Mouse (Mus musculus): ENCODE measurements around the gene Krtap5-3. TPM values are rescaled to one million over a fixed set of nuclear protein-coding genes. Genes with fewer than 3 reads are reported as not detected.
"Not testable (repeated sequence)": the region's sequence is repeated elsewhere in the genome, so short reads cannot be mapped to it uniquely, and the experiment has no call there.

Gene Krtap5-3
- polyA plus RNA-seq, 1 experiment from 2014 or later = not detected

DNA sequence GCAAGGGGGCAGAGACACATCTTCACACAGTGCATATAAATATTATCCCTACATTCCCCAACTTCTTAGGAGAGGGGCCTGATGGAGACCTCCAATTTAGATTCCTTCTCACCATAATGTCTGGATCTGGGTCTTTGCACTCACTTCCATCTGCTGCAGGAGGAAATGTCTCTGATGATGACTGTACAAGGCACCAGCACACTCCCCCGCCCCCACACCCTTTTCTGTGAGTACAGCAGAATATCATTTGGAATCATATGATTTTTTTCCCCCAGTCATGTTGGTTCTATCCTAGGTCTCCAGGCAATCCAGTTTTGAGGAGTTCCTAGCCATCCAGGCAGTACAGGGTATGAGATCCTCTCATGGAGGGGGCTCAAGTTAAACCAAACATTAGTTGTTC lies 22.5 kb upstream of the Krtap5-3 start:
- WGBS = 93% methylated on average over 1 of the region's 1 CpGs
- no peak overlapping the region for H3K4me2 ChIP-seq (ENCODE audit: low read length)
- H3K9me3 ChIP-seq (replicated peaks; ENCODE audit: low read length) = no peaks in the 10 kb centered on the region
- H3K4me1 ChIP-seq (replicated peaks; ENCODE audit: insufficient read depth, low read length) = no peaks in the 10 kb centered on the region
- H3K27me3 ChIP-seq (ENCODE audit: insufficient read depth, low read length) = no peaks in the 10 kb centered on the region
- no peak for ATAC-seq (replicated peaks; ENCODE audit: low FRiP score, low read depth)
- no peak for DNase-seq (ENCODE audit: low spot score)
- no peak overlapping the region for H3K9ac ChIP-seq (ENCODE audit: low read depth, low read length)
- H3K27ac ChIP-seq = no peak overlapping the region
- no peak overlapping the region for H3K4me3 ChIP-seq (replicated peaks; ENCODE audit: low read depth, low read length)
- TF ChIP-seq CTCF (IDR thresholded peaks at IDR 0.05; ENCODE audit: low read depth) = no peak
- no peaks in the 10 kb centered on the region for H3K36me3 ChIP-seq (ENCODE audit: insufficient read depth, low read length)

DNA sequence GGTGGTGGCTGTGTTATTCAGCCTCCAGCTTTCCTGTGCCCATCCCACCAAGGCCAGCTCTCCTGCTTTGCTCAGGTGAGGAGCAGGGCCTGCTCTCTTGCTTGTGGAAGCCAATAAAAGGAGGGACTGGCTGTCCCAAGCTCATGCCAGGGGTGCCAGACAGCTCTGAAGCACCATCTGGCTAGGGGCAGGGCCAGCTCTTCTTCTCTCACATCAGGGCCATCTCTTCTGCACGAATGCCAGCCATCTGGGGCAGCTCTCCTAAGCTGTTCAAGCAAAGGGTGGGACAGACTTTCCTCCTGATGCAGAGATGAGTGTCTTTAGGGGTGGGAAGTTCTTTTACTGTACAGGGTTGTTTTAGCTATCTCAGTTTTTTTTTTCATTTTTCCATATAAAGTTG lies 20.1 kb upstream of the Krtap5-3 start:
- Histone ChIP-seq H3K27ac (no peak overlapping the region), H3K36me3 (ENCODE audit: insufficient read depth, low read length) (no peaks in the 10 kb centered on the region), H3K9ac (ENCODE audit: low read depth, low read length) (no peak overlapping the region), H3K4me2 (ENCODE audit: low read length) (no peak overlapping the region), H3K27me3 (ENCODE audit: insufficient read depth, low read length) (no peaks in the 10 kb centered on the region), H3K4me1 (replicated peaks; ENCODE audit: insufficient read depth, low read length) (no peaks in the 10 kb centered on the region), H3K9me3 (replicated peaks; ENCODE audit: low read length) (no peaks in the 10 kb centered on the region), H3K4me3 (replicated peaks; ENCODE audit: low read depth, low read length) (no peak overlapping the region)
- WGBS = 55% methylated on average over 1 of the region's 1 CpGs
- no peak for ATAC-seq (replicated peaks; ENCODE audit: low FRiP score, low read depth)
- TF ChIP-seq CTCF (IDR thresholded peaks at IDR 0.05; ENCODE audit: low read depth) = no peak
- no peak for DNase-seq (ENCODE audit: low spot score)

DNA sequence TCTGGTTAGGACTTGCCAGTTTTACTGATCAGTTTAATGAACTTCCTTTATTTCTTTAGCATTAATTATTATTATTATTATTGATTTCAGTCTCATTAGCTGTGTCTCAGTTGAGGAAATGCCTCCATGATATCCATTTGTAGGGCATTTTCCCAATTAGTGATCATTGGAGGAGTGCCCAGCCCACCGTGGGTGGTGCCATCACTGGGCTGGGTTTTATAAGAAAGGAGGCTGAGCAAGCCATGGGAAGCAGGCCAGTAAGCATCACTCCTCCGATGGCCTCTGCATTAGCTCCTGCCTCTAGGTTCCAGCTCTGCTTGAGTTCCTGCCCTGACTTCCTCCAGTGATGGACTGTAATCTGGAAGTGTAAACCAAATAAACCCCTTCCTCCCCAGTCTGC lies 13.0 kb upstream of the Krtap5-3 start:
- Histone ChIP-seq H3K36me3 (ENCODE audit: insufficient read depth, low read length) (no peaks in the 10 kb centered on the region), H3K9me3 (replicated peaks; ENCODE audit: low read length) (no peaks in the 10 kb centered on the region), H3K9ac (ENCODE audit: low read depth, low read length) (no peak overlapping the region), H3K27me3 (ENCODE audit: insufficient read depth, low read length) (no peaks in the 10 kb centered on the region), H3K4me1 (replicated peaks; ENCODE audit: insufficient read depth, low read length) (no peaks in the 10 kb centered on the region), H3K4me3 (replicated peaks; ENCODE audit: low read depth, low read length) (no peak overlapping the region), H3K4me2 (ENCODE audit: low read length) (no peak overlapping the region), H3K27ac (no peak overlapping the region)
- 67% methylated on average over 2 of the region's 2 CpGs for WGBS
- no peak for DNase-seq (ENCODE audit: low spot score)
- ATAC-seq (replicated peaks; ENCODE audit: low FRiP score, low read depth) = no peak
- TF ChIP-seq CTCF (IDR thresholded peaks at IDR 0.05; ENCODE audit: low read depth) = no peak

- H3K27ac ChIP-seq = no peak within 1 kb of the TSS
- H3K4me3 ChIP-seq (replicated peaks; ENCODE audit: low read depth, low read length) = no peak within 1 kb of the TSS
- H3K9me3 ChIP-seq (replicated peaks; ENCODE audit: low read length) = no peaks in the 10 kb centered on the region
- no peaks in the 10 kb centered on the region for H3K4me1 ChIP-seq (replicated peaks; ENCODE audit: insufficient read depth, low read length)
- H3K4me2 ChIP-seq (ENCODE audit: low read length) = no peak within 1 kb of the TSS
- WGBS = 36% methylated on average over 2 of the region's 2 CpGs
- ATAC-seq (replicated peaks; ENCODE audit: low FRiP score, low read depth) = no peak
- TF ChIP-seq CTCF (IDR thresholded peaks at IDR 0.05; ENCODE audit: low read depth) = no peak
- H3K36me3 ChIP-seq (ENCODE audit: insufficient read depth, low read length) = no peaks in the 10 kb centered on the region
- no peaks in the 10 kb centered on the region for H3K27me3 ChIP-seq (ENCODE audit: insufficient read depth, low read length)
- no peak within 1 kb of the TSS for H3K9ac ChIP-seq (ENCODE audit: low read depth, low read length)
- DNase-seq (ENCODE audit: low spot score) = no peak
Observed at GRCm38 (mm10) chr7:142190289-142190688, 10.9 kb upstream of the Krtap5-3 start, which contains the start of gene Gm10153. Gm10153 (minus strand) TSS chr7:142190389.

GRCm38 (mm10) chr7:142198748-142199147 lies 2.4 kb upstream of the Krtap5-3 start:
- Histone ChIP-seq H3K4me2 (ENCODE audit: low read length) (no peak overlapping the region), H3K36me3 (ENCODE audit: insufficient read depth, low read length) (no peaks in the 10 kb centered on the region), H3K27me3 (ENCODE audit: insufficient read depth, low read length) (no peaks in the 10 kb centered on the region), H3K9ac (ENCODE audit: low read depth, low read length) (no peak overlapping the region), H3K4me1 (replicated peaks; ENCODE audit: insufficient read depth, low read length) (no peaks in the 10 kb centered on the region), H3K9me3 (replicated peaks; ENCODE audit: low read length) (no peaks in the 10 kb centered on the region), H3K27ac (no peak overlapping the region), H3K4me3 (replicated peaks; ENCODE audit: low read depth, low read length) (no peak overlapping the region)
- DNase-seq (ENCODE audit: low spot score) (no peak), ATAC-seq (replicated peaks; ENCODE audit: low FRiP score, low read depth) (no peak)
- WGBS = 82% methylated on average over 2 of the region's 2 CpGs
- no peak for TF ChIP-seq CTCF (IDR thresholded peaks at IDR 0.05; ENCODE audit: low read depth)

DNA sequence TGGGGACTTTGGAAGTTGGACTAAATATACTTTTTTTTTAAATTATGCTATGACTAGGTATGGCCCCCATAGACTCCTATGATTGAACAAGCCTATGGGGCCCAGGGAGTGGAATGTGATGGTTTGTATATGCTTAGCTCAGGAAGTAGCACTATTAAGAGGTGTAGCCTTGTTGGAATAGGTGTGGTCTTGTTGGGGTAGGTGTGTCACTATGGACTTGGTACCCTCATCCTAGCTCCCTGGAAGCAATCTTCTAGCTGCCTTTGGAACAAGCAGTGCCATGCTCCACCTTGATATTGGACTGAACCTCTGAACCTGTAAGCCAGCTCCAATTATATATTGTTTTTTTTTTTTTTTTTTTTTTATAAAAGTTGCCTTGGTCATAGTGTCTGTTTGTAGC lies 4.3 kb downstream of the Krtap5-3 start:
- no peak overlapping the region for H3K4me3 ChIP-seq (replicated peaks; ENCODE audit: low read depth, low read length)
- DNase-seq (ENCODE audit: low spot score) = no peak
- H3K9me3 ChIP-seq (replicated peaks; ENCODE audit: low read length) = no peaks in the 10 kb centered on the region
- H3K4me2 ChIP-seq (ENCODE audit: low read length) = no peak overlapping the region
- H3K27me3 ChIP-seq (ENCODE audit: insufficient read depth, low read length) = no peaks in the 10 kb centered on the region
- ATAC-seq (replicated peaks; ENCODE audit: low FRiP score, low read depth) = no peak
- no peaks in the 10 kb centered on the region for H3K36me3 ChIP-seq (ENCODE audit: insufficient read depth, low read length)
- no peak overlapping the region for H3K27ac ChIP-seq
- no peaks in the 10 kb centered on the region for H3K4me1 ChIP-seq (replicated peaks; ENCODE audit: insufficient read depth, low read length)
- no peak for TF ChIP-seq CTCF (IDR thresholded peaks at IDR 0.05; ENCODE audit: low read depth)
- H3K9ac ChIP-seq (ENCODE audit: low read depth, low read length) = no peak overlapping the region

DNA sequence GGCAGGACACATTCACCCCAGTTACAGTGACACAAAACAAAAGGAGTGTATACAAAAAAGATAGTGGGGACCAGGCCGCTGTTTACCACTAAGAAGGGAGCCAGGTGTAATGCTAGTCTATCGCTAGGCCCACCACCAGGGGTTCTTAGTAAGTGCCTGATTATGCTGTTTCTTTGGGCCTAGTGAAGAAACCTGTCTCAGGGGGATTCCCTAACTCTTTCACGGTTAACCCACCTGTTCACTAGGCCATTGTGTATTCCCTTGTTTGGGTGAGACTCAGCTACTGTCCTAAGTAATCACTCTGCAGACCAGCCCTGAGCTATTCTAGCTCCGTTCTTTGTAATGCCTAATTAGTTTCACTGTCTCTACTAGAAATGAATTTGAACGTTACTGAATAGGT lies 5.7 kb downstream of the Krtap5-3 start:
- DNase-seq (ENCODE audit: low spot score); H3K27ac ChIP-seq; H3K4me2 ChIP-seq (ENCODE audit: low read length); H3K9me3 ChIP-seq (replicated peaks; ENCODE audit: low read length); H3K9ac ChIP-seq (ENCODE audit: low read depth, low read length); H3K27me3 ChIP-seq (ENCODE audit: insufficient read depth, low read length); H3K36me3 ChIP-seq (ENCODE audit: insufficient read depth, low read length); ATAC-seq (replicated peaks; ENCODE audit: low FRiP score, low read depth); H3K4me1 ChIP-seq (replicated peaks; ENCODE audit: insufficient read depth, low read length); H3K4me3 ChIP-seq (replicated peaks; ENCODE audit: low read depth, low read length): not testable (repeated sequence)
- 81% methylated on average over 5 of the region's 5 CpGs for WGBS
